Mouse (Mus musculus) testis, postnatal 10 days (tissue): ENCODE data around the gene Magea5.
"Not testable (repeated sequence)": the region's sequence is repeated elsewhere in the genome, so short reads cannot be mapped to it uniquely, and the experiment has no call there.

Experiments
- DNase-seq: peaks from one replicate; pipeline ENCODE4 v3.0.0; 2021; ENCODE audit warnings: low spot score

Magea5 gene

DNA sequence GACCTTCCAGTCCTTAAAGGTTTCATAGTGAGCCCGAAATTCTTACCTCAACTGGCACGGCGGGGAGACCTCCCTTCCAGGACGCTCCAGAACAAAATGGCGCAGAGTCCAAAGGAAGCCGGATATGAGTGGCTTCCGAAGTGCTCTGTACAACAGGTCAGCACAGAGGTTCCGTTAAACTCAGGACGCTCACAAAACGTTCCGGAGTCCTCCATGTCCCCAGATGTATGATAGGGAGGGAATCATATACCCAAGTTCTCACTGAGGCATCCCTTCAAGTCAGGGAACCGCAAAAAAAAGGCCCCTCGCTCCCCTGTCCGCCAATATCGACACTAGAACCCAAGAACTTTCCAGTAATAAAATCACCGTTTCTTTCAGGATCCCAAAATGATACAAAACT, at the start of gene Magea5:
Gene Magea5 (minus strand): TSS at position 101 of the 400 bp plus-strand sequence.
- DNase-seq, result not testable (repeated sequence)

DNA sequence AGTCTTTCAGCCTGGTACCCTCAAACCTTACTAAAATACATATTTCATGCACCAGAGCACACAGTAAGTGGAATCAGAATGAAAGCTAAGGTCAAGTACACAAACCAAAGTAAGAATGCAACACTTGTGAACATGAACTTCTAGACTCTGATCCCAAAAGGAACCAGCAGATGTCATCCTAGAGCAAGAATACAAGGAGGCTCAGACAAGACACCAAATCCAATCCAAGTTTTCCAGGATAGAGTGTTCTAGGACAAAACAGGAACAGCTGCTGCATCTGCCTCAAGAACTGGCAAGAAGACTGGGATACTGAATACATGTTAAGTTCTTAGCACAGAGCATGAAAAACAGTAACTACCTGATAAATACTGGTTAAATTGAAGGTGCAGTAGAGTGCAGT, 35.1 kb upstream of the Magea5 start:
- DNase-seq, result no peak

DNA sequence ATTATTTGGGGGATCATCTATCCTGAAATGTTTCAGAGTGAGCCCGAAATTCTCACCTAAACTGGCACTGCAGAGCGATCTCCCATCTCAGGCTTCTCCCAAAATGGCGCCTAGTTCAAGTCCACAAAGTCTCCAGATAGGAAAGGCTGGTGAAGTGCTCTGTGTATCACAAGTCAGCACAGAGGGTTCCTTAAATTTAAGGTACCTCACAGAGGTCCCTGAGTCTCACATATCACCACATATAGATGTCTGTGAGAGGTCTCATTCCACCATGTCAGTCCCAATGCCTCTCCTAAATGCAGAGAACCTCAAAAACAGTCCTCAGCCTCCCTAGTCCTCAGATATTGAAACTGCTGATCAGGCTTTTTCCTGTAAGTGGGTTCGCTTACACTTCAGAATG, 30.6 kb upstream of the Magea5 start, which contains the start of gene Magea2:
Gene Magea2 (minus strand): TSS at position 101 of the 400 bp plus-strand sequence.
- DNase-seq, result not testable (repeated sequence)

DNA sequence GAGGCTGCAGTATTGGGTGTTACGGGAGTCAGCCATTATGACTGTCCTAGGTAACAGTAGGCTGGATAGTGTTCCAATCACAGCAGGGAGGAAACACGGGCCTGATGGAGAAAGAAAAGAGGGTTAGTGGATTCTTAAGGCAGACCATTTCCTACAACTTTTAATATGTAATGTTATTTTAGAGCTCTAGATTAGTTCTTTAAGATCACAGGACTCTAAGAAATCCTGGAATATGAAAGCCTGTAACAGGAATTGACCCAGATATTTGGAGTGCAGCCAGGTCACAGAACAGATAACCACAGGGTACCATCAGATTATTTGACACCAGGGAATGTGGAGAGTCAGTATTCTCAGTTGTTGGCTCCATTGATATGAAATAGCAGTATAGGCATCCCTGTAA, 26.7 kb upstream of the Magea5 start, which contains the start of gene Magea1:
Gene Magea1 (minus strand): TSS at position 101 of the 400 bp plus-strand sequence.
- not testable (repeated sequence) for DNase-seq
